Mouse (Mus musculus): ENCODE measurements around the gene Strn3.
A peak's percentile ranks its signal among the peaks of the same experiment; 100 is the strongest.

The Strn3 gene

GRCm38 (mm10) chr12:51691845-51692632 is at the start of gene Strn3:
Strn3 (minus strand) TSS chr12:51691897.
- peak; percentile 97 for DNase-seq

DNA sequence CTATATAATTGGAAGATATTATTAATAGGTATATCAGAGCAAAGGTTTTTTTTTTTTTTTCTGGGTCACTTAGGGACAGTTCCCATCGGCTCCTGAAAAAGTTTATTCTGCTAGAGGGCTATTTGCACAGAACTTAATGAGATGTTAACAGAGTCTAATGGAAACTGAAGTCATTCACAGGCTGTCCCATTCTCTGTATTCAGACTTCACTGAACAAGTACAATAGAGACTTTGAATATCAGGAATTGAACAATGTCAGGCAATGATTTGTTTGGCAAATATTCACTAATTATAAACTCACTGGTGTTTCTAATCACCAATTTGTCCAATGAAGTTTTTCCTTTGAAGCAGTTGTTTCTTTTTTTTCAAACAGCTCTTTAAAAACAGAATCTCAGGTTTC is 45.1 kb upstream of the Strn3 start:
- DNase-seq = no peak

GRCm38 (mm10) chr12:51736381-51736780 is 44.7 kb upstream of the Strn3 start:
- no peak for DNase-seq

GRCm38 (mm10) chr12:51735840-51736271 is 44.2 kb upstream of the Strn3 start:
- DNase-seq = no peak

DNA sequence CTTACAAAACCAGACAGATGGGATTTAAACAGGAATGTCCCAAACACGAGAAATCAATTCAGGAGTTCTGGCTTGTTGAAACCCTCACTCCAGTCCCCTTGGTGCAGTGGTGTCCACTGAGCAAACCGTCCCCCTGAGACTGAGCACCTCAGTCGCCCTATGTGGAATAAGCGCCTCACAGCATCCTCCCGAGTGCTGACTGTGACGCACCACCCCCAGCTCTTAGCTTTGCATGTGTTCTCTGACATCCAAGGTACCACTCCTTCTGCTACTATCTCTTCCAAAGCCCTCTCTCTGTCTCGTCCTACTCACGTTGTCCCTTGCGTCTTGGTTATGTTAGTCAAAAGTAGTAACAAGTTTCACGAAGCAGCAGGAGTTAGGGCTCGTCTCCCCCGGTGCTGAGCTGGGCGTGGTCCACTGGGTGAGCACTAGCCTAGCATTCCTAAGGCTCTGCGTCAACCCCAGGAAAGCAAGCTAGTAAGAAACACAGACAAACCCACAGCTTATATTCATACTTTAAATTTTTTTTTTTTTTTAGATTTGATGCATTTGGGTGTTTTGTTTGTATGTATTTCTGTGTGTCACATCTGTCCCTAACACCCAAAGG is 43.0 kb upstream of the Strn3 start:
- DNase-seq = no peak

DNA sequence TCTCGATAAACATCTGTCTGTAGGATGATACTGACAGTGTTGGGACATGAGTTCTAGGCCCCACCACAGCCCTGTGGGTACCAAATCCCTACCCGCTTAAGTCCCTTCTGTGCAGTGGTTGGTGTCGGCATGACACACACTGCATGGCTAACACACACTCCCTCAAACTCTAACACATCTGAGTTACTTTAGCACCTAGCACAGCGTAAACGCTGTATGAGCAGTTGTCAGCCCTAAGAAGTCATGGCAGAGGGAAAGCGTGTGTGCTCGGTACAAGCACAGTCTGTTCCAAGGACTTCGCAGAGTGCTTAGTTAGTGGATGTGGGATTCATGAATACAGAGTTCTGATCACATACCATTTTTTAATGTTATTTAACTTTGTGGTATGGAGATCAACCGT is 38.1 kb upstream of the Strn3 start:
- DNase-seq = no peak

DNA sequence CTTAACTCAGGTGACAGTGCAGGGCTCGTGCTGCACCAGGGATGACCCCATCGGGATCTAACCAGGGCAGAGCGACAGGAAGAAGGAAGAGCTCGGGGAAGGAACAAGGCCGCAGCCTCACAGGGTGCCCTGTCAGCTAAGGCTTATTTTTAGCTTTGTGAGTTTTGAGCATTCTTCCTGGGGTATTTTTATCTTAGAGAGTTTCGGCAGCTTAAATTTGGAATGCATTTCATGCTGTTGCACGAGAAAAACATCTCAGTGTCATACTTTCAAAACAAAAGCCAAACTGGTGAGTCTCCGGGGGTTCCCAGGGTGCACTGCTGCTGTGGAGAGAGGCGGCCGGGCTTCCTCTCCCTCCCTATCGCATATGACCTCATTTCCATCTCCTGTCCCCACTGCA is 37.4 kb upstream of the Strn3 start:
- DNase-seq = peak; percentile 53

GRCm38 (mm10) chr12:51721836-51722235 is 30.1 kb upstream of the Strn3 start:
- no peak for DNase-seq

DNA sequence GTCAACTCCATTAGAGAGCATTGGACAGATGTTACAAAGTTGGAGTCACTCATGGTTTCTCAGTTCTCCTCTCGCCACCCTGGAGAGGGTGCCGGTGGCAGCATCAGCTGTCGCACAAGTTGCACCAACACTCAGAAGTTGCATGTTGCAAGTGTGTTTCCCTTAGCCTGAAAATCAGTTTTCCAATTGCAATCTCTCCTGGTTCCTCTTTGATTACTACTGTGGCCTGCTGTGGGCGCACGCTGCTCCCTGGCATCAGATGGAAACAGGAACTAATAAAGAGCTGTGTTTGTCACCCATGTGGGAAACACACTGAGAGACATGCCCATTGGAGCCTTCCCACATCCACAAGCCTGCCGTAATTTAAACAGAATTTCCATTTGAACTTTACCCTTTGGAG is 26.9 kb upstream of the Strn3 start:
- no peak for DNase-seq

DNA sequence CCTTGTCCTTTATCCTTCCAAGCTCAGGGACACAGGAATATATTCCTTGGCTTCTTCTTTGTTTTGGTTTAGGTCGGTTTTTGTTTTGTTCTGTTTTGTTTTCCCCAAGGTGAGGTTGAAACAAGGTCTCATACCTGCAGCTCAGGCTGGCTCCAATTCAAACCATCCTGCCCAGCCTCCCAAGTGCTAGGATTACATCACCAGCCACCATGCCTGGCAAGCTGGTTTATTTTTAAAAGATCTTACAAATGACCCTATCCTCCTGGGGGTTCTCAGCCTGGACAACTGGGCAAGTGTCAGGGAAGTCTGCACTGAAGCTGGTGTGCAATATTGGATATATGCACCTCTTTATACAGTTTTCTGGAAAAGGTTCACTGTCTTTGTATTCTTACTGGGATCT is 21.0 kb upstream of the Strn3 start:
- peak; percentile 69 for DNase-seq

DNA sequence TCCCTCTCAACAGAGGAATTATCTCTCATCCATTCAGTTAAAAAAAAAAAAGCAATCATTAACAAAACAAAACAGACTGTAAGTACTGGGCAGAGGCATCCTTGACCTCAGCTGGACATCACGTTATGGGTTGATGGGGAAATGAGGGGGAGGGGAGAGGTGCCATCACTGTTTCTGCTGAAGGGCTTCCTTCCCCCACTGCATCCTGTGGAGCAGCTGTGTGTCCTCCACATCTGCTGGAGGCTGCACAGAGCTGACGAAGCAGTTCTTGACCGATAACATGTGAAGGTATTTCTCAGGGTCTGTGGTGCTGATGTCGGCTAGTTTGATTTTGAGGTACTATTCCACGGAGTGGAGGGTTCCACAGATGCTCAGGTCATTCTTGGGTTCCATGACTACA is 18.5 kb upstream of the Strn3 start:
- DNase-seq = no peak

DNA sequence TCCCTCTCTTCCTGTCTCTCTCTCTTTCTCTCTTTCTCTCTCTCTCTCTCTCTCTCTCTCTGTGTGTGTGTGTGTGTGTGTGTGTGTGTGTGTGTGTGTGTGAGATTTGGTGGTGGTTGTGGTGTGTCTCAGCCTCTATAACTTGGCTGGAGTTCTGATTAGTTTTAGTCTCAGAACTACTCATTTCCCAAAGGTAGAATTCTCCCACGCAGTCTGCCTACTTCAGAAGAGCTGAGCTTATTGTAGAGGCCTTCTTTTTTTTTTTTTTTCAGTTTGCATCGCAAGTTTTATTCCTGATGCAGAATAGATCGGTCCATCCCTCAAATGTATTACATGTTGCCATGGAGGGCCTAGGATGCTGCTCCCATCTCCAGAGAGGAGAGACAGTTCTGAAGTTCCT is 18.0 kb upstream of the Strn3 start:
- DNase-seq = no peak

DNA sequence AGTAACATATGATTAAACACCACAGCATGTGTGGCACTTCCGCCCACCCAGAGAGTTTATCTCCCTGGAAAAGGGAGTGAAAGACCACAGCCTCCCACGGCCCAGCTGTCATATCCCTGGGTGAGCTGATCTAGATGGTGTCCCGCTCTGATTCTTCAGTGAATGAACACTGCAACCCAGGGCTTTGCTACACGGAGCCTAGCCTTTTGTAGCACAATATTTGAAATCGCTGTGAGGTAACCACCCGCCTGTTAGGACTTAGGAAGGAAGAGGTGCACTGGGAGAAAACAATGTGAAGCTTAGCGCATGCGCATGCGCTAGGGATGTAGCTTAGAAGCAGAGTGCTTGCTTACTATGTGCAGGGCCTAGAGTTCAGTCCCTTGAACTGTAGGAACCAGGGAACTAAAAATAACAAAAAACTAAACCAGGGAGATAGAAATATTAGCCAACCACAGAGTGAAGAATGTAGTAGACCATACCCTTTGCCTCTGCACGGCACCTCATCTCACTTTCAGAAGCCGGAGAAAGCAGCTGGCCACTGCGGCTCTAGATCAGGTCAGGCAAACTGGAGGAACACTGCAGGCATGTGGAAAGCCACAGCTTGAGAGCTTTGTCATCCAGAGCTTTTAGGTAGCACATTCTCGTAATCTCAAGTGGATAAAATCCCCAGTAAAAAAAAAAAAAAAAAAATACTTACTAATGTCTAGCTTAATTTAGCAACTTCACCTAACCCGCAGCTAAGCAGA is 17.4 kb upstream of the Strn3 start:
- DNase-seq = no peak

GRCm38 (mm10) chr12:51706673-51707235 is 15.1 kb upstream of the Strn3 start:
- peak; percentile 86 for DNase-seq

DNA sequence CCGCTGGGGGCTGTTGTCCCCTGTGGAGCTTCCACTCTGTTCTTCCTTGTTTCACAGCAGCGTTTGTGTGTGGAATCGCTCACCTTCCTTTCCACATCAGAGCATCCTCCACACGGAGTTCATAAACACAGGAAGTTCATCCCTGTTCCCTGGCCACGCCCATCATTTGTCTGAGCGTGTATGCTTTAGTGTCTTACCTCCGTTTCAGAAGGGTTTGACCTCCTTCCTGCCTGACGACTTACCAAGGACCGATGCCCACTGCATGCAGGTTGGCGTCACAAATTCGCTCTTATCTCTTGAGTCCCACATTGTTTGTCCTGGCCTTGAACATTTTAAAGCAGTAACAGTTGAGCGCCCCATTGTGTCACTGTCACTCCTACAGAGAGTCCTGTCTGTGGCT is 14.1 kb upstream of the Strn3 start:
- DNase-seq = no peak

DNA sequence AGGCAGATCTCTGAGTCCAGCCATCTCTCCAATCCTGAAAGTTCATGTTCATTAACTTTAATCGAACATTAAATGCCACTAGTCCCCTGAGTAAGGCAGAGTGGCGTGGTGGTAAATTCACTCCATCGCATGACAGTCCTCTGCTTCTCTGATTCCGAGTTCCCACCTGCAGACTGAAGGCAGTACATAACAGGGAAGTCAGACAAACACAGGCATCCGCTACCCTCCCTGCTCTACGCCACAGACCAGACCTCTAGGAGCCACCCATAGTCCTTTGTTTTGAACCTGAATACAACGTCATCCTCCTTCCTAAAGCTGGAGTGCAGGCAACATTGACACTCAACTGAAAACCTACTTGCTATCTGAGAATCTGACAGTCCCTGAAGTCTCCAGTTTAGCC is 12.9 kb upstream of the Strn3 start:
- no peak for DNase-seq

DNA sequence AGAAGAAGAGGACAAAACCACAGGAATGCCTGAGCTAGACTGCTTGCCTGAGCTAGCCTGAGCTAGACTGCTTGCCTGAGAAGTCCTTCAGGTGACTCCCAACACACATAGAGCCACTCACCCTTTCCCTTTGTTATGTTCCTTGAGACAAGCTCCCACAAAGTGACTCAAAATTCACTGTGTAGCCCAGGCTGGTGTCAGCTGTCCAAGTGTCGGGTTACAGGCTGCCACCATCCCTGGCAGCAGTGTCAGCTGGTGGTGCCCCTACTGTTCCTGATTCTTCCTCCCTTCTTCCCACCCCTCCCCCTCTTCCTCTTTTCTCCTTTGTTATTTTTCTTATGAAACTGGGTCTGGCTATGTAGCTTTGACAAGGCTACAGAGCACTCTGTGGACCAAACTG is 12.2 kb upstream of the Strn3 start:
- no peak for DNase-seq

DNA sequence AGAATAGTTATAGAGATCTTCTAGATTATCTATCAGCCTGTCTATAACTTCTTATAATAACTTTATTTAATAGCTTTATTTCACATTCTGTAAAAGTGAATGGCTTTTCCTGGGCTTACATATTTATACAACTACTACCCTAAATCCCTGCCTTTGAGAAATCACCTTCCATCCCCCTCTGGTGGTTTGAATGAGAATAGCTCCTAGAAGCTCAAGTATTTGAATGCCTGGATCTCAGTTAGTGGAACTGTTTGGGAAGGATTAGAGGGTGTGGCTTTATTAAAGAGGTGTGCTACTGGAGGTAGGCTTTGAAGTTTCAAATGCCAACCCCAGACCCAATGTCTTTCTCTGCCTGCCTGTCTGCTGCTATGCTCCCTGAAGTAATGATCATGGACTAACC is 10.0 kb upstream of the Strn3 start:
- no peak for DNase-seq

DNA sequence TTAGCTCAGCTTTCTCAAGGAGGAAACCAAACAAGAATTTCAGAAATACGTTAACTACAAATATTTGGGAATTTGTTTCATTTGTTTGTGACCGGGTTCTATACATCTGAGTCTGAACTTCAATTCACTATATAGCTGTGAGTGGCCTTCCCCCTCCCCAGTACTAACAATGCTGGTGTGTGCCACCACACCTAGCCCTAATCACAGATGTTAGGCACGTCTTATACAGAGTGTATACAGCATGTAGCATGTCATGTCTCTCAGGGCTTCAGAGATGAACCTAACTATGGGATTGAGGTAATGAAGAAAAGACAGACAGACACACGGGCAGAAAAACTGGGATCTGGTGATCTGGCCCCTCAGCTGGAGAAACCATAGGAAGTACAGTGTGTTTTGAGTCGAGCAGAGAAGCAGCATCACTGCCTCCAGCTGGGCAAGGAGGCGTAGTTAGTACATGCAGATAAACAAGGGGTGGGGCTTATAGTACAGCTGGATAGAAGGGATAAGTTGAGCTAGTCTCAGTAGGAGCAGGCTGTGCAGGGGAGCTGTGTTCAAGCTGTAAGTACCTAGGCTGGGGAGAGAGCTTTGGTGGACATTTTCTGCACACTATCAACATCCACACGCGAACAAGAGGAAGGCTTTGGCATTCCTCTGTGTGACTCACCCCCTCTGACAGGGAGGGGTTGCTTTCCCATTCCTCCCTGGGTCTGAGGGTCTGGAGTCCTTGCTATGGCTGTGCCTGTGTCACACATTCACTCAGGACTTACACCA is 8.1 kb upstream of the Strn3 start:
- no peak for DNase-seq

- no peak for DNase-seq
These were observed 4.5 kb upstream of the Strn3 start for GRCm38 (mm10) chr12:51696157-51696556.

DNA sequence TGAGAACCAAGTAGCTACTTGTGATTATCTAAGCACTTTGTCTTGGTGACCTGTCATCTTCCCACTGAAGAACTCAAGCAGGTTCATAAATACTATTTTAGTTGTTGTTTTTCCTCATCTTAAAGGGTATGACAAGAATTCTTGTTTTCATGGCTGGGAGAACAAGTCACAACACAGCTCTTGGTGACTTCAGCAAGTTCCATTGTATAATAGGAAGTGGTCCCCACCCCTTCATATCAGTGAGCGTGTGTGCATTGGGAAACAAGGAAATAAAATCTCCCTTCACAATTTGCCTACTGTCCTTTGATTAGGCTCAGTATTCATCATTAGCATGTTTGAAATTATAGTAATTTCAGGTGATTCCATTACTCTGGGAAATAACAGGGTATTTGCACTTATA is 3.3 kb upstream of the Strn3 start:
- DNase-seq = no peak

DNA sequence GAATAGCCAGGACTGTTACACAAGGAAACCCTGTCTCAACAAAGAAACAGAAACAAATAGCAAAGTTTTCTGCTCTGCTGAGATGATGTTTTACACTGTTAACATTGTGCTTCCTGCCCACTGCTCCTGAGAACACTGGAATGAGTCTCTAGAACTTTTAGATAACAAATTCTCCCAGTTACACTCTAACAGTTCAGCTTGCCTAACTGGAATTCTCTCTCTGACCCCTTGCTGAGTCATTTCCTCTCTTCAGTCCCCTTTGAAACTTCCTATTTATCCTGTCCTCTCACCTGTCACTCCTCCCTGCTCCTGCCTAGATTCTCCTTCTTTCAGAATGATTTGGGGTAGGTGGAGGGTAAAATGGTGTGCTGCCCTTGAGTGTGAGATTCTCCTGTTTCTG is 2.4 kb upstream of the Strn3 start:
- DNase-seq = no peak

- no peak for DNase-seq
These were observed 1.7 kb upstream of the Strn3 start for GRCm38 (mm10) chr12:51693419-51693818.

Data from kidney, adult 9 months (tissue).